Mouse (Mus musculus) hindbrain, embryonic 14.5 days (tissue): Measurements from ENCODE around the gene Cd79b. TPM values are rescaled to one million over a fixed set of nuclear protein-coding genes. Genes with fewer than 3 reads are reported as not detected.
A peak's percentile ranks its signal among the peaks of the same experiment; 100 is the strongest.

Experiments used
- ATAC-seq: fragments of 200-750 bp; cut with Nextera tagmentation; 2 replicates; pipeline ENCODE4 v1.8.0; 2017; ENCODE audit warnings: moderate number of reproducible peaks, mild to moderate bottlenecking, moderate TSS enrichment, moderate library complexity; ENCODE audit not compliant: low FRiP score
- DNase-seq: peaks from one replicate; pipeline ENCODE4 v3.0.0-alpha.2; 2015; ENCODE audit warnings: low spot score
- H3K27ac ChIP-seq: fragments of 300-500 bp; sonication (generic); 2 replicates; pipeline ENCODE4 v1.5.1; 2014; ENCODE audit warnings: mild to moderate bottlenecking, moderate library complexity
- H3K27me3 ChIP-seq: fragments of 300-500 bp; sonication (generic); 2 replicates; pipeline ENCODE4 v1.6.1; 2014; ENCODE audit warnings: mild to moderate bottlenecking, low read length, mixed read lengths; ENCODE audit not compliant: control insufficient read depth, insufficient read depth
- H3K36me3 ChIP-seq: fragments of 300-500 bp; sonication (generic); replicated peaks from 2 replicates; pipeline ENCODE4 v1.6.1; 2014; ENCODE audit not compliant: control insufficient read depth, insufficient read depth
- H3K4me1 ChIP-seq: fragments of 300-500 bp; sonication (generic); replicated peaks from 2 replicates; pipeline ENCODE4 v1.6.1; 2014; ENCODE audit warnings: antibody characterized with exemption, low read length, mixed read lengths; ENCODE audit not compliant: control insufficient read depth, insufficient read depth
- H3K4me2 ChIP-seq: fragments of 300-500 bp; sonication (generic); replicated peaks from 2 replicates; pipeline ENCODE4 v1.6.1; 2014; ENCODE audit warnings: mild to moderate bottlenecking, moderate library complexity
- H3K4me3 ChIP-seq: fragments of 300-500 bp; sonication (generic); replicated peaks from 2 replicates; pipeline ENCODE4 v1.5.1; 2014; ENCODE audit warnings: mild to moderate bottlenecking, low read length
- H3K9ac ChIP-seq: fragments of 300-500 bp; sonication (generic); 2 replicates; pipeline ENCODE4 v1.6.1; 2014
- H3K9me3 ChIP-seq: fragments of 300-500 bp; sonication (generic); 2 replicates; pipeline ENCODE4 v1.6.1; 2016; ENCODE audit warnings: low read length; ENCODE audit not compliant: control insufficient read depth
- WGBS: fragments of 180-500 bp; shearing (Covaris S2); extraction: QIAGEN DNeasy Blood & Tissue Kit; methylation state at CpG from one replicate; pipeline ENCODE4 v1.1.7; 2014; 5-methylcytosine and 5-hydroxymethylcytosine counted together
- polyA plus RNA-seq: library from polyadenylated mRNA; unstranded; fragments of >200 nt; fragmentation: Nextera tagmentation; extraction: Ambion mirVana; gene quantifications from 2 replicates; pipeline ENCODE4 v1.2.1, GENCODE M21; 2014

The Cd79b gene
- polyA plus RNA-seq, 1 experiment from 2014 or later: 0.92 TPM

- DNase-seq: peak; percentile 96
- WGBS: 0% methylated on average over 67 of the region's 72 CpGs
- Histone ChIP-seq H3K4me2 (peak within 1 kb of the TSS; percentile 80), H3K27me3 (no peaks in the 10 kb centered on the region), H3K4me3 (peak within 1 kb of the TSS; percentile 87), H3K9ac (peak within 1 kb of the TSS; percentile 94), H3K9me3 (no peaks in the 10 kb centered on the region), H3K4me1 (peaks cover 25% of the 10 kb centered on the region), H3K36me3 (no peaks in the 10 kb centered on the region), H3K27ac (peak within 1 kb of the TSS; percentile 83)
- ATAC-seq: peak; percentile 93
Measured at GRCm38 (mm10) chr11:106272644-106273310, 41.8 kb downstream of the Cd79b start, which contains the start of gene Smarcd2. Smarcd2 (minus strand) TSS chr11:106272972.

GRCm38 (mm10) chr11:106271794-106272643 lies 42.5 kb downstream of the Cd79b start:
- H3K9me3 ChIP-seq: no peaks in the 10 kb centered on the region
- no peaks in the 10 kb centered on the region for H3K27me3 ChIP-seq
- H3K4me2 ChIP-seq: peak overlapping the region; percentile 80
- ATAC-seq: peak; percentile 29
- H3K27ac ChIP-seq: peak overlapping the region; percentile 83
- DNase-seq: no peak
- H3K9ac ChIP-seq: peak overlapping the region; percentile 94
- 2% methylated on average over 39 of the region's 41 CpGs for WGBS
- H3K4me3 ChIP-seq: peak overlapping the region; percentile 87
- peaks cover 29% of the 10 kb centered on the region for H3K4me1 ChIP-seq
- H3K36me3 ChIP-seq: peaks cover under 1% of the 10 kb centered on the region; the same call in 1 of the 2 replicates

GRCm38 (mm10) chr11:106271131-106271793 lies 43.3 kb downstream of the Cd79b start:
- Histone ChIP-seq H3K36me3 (peaks cover 8% of the 10 kb centered on the region), H3K27me3 (no peaks in the 10 kb centered on the region), H3K9me3 (no peaks in the 10 kb centered on the region), H3K9ac (peak overlapping the region; percentile 94), H3K4me2 (peak overlapping the region; percentile 80), H3K4me1 (peaks cover 29% of the 10 kb centered on the region), H3K27ac (peak overlapping the region; percentile 83; the same call in 1 of the 2 replicates), H3K4me3 (peak overlapping the region; percentile 87)
- ATAC-seq (no peak), DNase-seq (no peak)
- 48% methylated on average over 5 of the region's 5 CpGs for WGBS

- DNase-seq (no peak), ATAC-seq (no peak)
- peaks cover 29% of the 10 kb centered on the region for H3K4me1 ChIP-seq
- no peaks in the 10 kb centered on the region for H3K9me3 ChIP-seq
- H3K9ac ChIP-seq: peak overlapping the region; percentile 0; the same call in 1 of the 2 replicates
- no peak overlapping the region for H3K4me3 ChIP-seq
- H3K36me3 ChIP-seq: peaks cover 31% of the 10 kb centered on the region
- H3K27me3 ChIP-seq: no peaks in the 10 kb centered on the region
- no peak overlapping the region; the same call in 1 of the 2 replicates for H3K4me2 ChIP-seq
- H3K27ac ChIP-seq: peak overlapping the region; percentile 71
- 31% methylated on average over 3 of the region's 3 CpGs for WGBS
Measured at GRCm38 (mm10) chr11:106269060-106269431, 45.5 kb downstream of the Cd79b start.

GRCm38 (mm10) chr11:106268326-106269059 lies 46.1 kb downstream of the Cd79b start:
- H3K27ac ChIP-seq: peak overlapping the region; percentile 71
- peak overlapping the region; percentile 0; the same call in 1 of the 2 replicates for H3K9ac ChIP-seq
- H3K36me3 ChIP-seq: peaks cover 36% of the 10 kb centered on the region
- H3K4me1 ChIP-seq: peaks cover 29% of the 10 kb centered on the region
- H3K9me3 ChIP-seq: no peaks in the 10 kb centered on the region
- 38% methylated on average over 8 of the region's 8 CpGs for WGBS
- no peak overlapping the region for H3K4me3 ChIP-seq
- ATAC-seq (no peak), DNase-seq (no peak)
- H3K27me3 ChIP-seq: no peaks in the 10 kb centered on the region
- peak overlapping the region; percentile 13 for H3K4me2 ChIP-seq

GRCm38 (mm10) chr11:106267871-106268270 lies 46.7 kb downstream of the Cd79b start:
- ATAC-seq (no peak), DNase-seq (no peak)
- H3K4me1 ChIP-seq: peaks cover 29% of the 10 kb centered on the region
- no peak overlapping the region for H3K9ac ChIP-seq
- H3K4me3 ChIP-seq: no peak overlapping the region
- peak overlapping the region; percentile 13 for H3K4me2 ChIP-seq
- H3K27me3 ChIP-seq: no peaks in the 10 kb centered on the region
- WGBS: 46% methylated on average over 5 of the region's 5 CpGs
- H3K27ac ChIP-seq: peak overlapping the region; percentile 71
- H3K9me3 ChIP-seq: no peaks in the 10 kb centered on the region
- H3K36me3 ChIP-seq: peaks cover 42% of the 10 kb centered on the region

- H3K4me2 ChIP-seq: peak overlapping the region; percentile 13
- no peak for ATAC-seq
- peaks cover 29% of the 10 kb centered on the region for H3K4me1 ChIP-seq
- H3K36me3 ChIP-seq: peaks cover 47% of the 10 kb centered on the region
- peak overlapping the region; percentile 71 for H3K27ac ChIP-seq
- H3K9me3 ChIP-seq: no peaks in the 10 kb centered on the region
- H3K27me3 ChIP-seq: no peaks in the 10 kb centered on the region
- no peak for DNase-seq
- 69% methylated on average over 15 of the region's 15 CpGs for WGBS
- H3K4me3 ChIP-seq: no peak overlapping the region
- H3K9ac ChIP-seq: no peak overlapping the region
Measured at GRCm38 (mm10) chr11:106267311-106267852, 47.2 kb downstream of the Cd79b start.

GRCm38 (mm10) chr11:106266431-106266830 lies 48.1 kb downstream of the Cd79b start:
- Histone ChIP-seq H3K4me1 (peaks cover 25% of the 10 kb centered on the region), H3K27me3 (no peaks in the 10 kb centered on the region), H3K36me3 (peaks cover 57% of the 10 kb centered on the region), H3K27ac (no peak overlapping the region), H3K9ac (no peak overlapping the region), H3K4me3 (no peak overlapping the region), H3K4me2 (no peak overlapping the region), H3K9me3 (no peaks in the 10 kb centered on the region)
- DNase-seq (no peak), ATAC-seq (no peak)
- WGBS: 90% methylated on average over 10 of the region's 10 CpGs
